In the genomic region with DNA sequence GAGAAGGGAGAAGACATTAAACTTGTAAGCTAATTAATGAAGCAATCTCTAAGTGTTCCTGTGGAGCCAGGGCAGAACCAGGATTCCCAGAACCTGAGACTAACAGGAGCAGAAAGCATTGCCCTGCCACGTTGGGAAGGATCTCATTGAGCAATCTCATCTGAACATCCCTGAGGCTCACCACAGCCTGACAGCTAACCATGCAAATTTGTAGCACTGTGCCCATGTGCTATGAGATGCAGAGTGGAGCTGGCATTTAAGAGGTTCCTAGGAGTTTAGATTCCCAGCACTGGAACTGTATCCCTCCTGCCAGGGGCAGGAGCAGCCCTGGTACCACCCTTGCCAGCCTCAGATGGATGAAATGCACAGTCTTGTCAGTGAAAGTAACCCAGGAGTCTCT, we compare ENCODE assay signal across 15 mouse cellular contexts.
A peak's percentile ranks its signal among the peaks of the same experiment; 100 is the strongest.
DNase-seq lines count a peak whose midpoint lies in the region; ATAC-seq lines count a peak whose summit lies in the region.
"Had no signal": no experiment of that assay in that cellular context is flagged by ENCODE, and none has a peak within 500 bp of the region (broad histone marks: within the 10 kb centered on the region; RNA-seq: fewer than 3 reads in every experiment).

No protein-coding gene starts in this region.

- intact Hi-C loops in heart, postnatal 36 days (cut with DNase I), result no loop called here

- no peak overlapping the region; the same call in 1 of the 2 replicates for H3K4me2 ChIP-seq in heart, embryonic 13.5 days
- H3K4me2 ChIP-seq: hindbrain, embryonic 13.5 days; limb, embryonic 13.5 days; midbrain, embryonic 15.5 days; neural tube, embryonic 13.5 days had no signal

- no peak for ATAC-seq in heart, embryonic 13.5 days (ENCODE audit: extremely low read depth, insufficient number of reproducible peaks, low FRiP score, low TSS enrichment)
- ATAC-seq: liver, postnatal 0 days; midbrain, embryonic 15.5 days had no signal

- H3K9me3 ChIP-seq in heart, embryonic 13.5 days, result no peaks in the 10 kb centered on the region
- H3K9me3 ChIP-seq: hindbrain, embryonic 13.5 days; limb, embryonic 13.5 days; midbrain, embryonic 15.5 days; neural tube, embryonic 13.5 days had no signal

- 30% methylated on average over 1 of the region's 1 CpGs for WGBS in heart, embryonic 13.5 days

- H3K4me3 ChIP-seq in heart, embryonic 13.5 days, result no peak overlapping the region
- H3K4me3 ChIP-seq: erythroblast, embryonic 14.5 days; hindbrain, embryonic 13.5 days; limb, embryonic 13.5 days; midbrain, embryonic 15.5 days; neural tube, embryonic 13.5 days had no signal

- peak overlapping the region; percentile 64 for H3K9ac ChIP-seq in heart, embryonic 13.5 days
- H3K9ac ChIP-seq: hindbrain, embryonic 13.5 days; limb, embryonic 13.5 days; liver, postnatal 0 days; midbrain, embryonic 15.5 days; neural tube, embryonic 13.5 days had no signal

- no peaks in the 10 kb centered on the region for H3K36me3 ChIP-seq in heart, embryonic 13.5 days
- H3K36me3 ChIP-seq: hindbrain, embryonic 13.5 days; limb, embryonic 13.5 days; midbrain, embryonic 15.5 days; neural tube, embryonic 13.5 days had no signal

- no peaks in the 10 kb centered on the region for H3K27me3 ChIP-seq in heart, embryonic 13.5 days (replicated peaks)
- H3K27me3 ChIP-seq: hindbrain, embryonic 13.5 days; limb, embryonic 13.5 days; midbrain, embryonic 15.5 days; neural tube, embryonic 13.5 days had no signal

- H3K4me1 ChIP-seq in heart, embryonic 13.5 days, result peaks cover 69% of the 10 kb centered on the region

- peak overlapping the region; percentile 90 for H3K27ac ChIP-seq in heart, embryonic 13.5 days (replicated peaks)
- H3K27ac ChIP-seq: hindbrain, embryonic 13.5 days; limb, embryonic 13.5 days; midbrain, embryonic 15.5 days; neural tube, embryonic 13.5 days had no signal

- peak; percentile 32 to 41 for DNase-seq in cerebellum, postnatal 25 days
- no peak for DNase-seq in cerebellum, postnatal 36 days
- DNase-seq in heart, postnatal 36 days, result no peak
- peak; percentile 83 for DNase-seq in 3T3-L1 (ENCODE audit: low read depth, low spot score)
- peak; percentile 58 for DNase-seq in fibroblast of lung, adult 2 months (ENCODE audit: low read depth)
- DNase-seq in spleen, adult 18-20 months, result no peak
- no peak for DNase-seq in left cerebral cortex, adult 9 months (ENCODE audit: low spot score in 2 of 2)
- DNase-seq: kidney, postnatal 4 days; liver, postnatal 0 days had no signal

Comparison
In these comparisons a context has a peak if more than half of its experiments do, and no peak if none do; other contexts are left out.
1. DNase-seq: peak in cerebellum, postnatal 25 days (2 of 2), 3T3-L1 (single experiment) and fibroblast of lung, adult 2 months (single experiment); none in cerebellum, postnatal 36 days (0 of 2), heart, postnatal 36 days (0 of 2), spleen, adult 18-20 months (0 of 2) and left cerebral cortex, adult 9 months (0 of 2).